Mouse (Mus musculus): ENCODE measurements around the gene Adamts3. TPM values are rescaled to one million over a fixed set of nuclear protein-coding genes. Genes with fewer than 3 reads are reported as not detected.
A peak's percentile ranks its signal among the peaks of the same experiment; 100 is the strongest.

Adamts3 gene
- total and polyA plus RNA-seq, 3 experiments = 11.4 to 15.7 TPM; not detected in 1

- H3K4me3 ChIP-seq (ENCODE audit: control insufficient read depth in 1 of 2, insufficient read depth in 1 of 2, low read depth in 2 of 2, low read length in 2 of 2) = no peak overlapping the region
- H3K9me3 ChIP-seq (replicated peaks; ENCODE audit: insufficient read depth, low read length) = no peaks in the 10 kb centered on the region
- peak; percentile 23 for DNase-seq (ENCODE audit: low read depth, low spot score)
- peaks cover 0 to 3% of the 10 kb centered on the region in 2 experiments; a peak in 1 of 4 replicates for H3K4me1 ChIP-seq (ENCODE audit: control insufficient read depth in 1 of 2, insufficient read depth in 2 of 2, low read length in 2 of 2)
- H3K27me3 ChIP-seq (ENCODE audit: control insufficient read depth in 1 of 2, insufficient read depth in 2 of 2, low read length in 2 of 2) = no peaks in the 10 kb centered on the region
- no peak overlapping the region for H3K9ac ChIP-seq (ENCODE audit: control insufficient read depth, low read depth, low read length, poor library complexity, severe bottlenecking)
- H3K79me2 ChIP-seq (ENCODE audit: control insufficient read depth, insufficient read depth, low read length, poor library complexity) = no peaks in the 10 kb centered on the region
- H3K36me3 ChIP-seq (ENCODE audit: control insufficient read depth in 1 of 2, insufficient read depth in 2 of 2, low read length in 2 of 2) = no peaks in the 10 kb centered on the region; a peak in 1 of 4 replicates
- no peak for TF ChIP-seq SIN3A (IDR thresholded peaks at IDR 0.05; ENCODE audit: low read length)
- peak; percentile 16 to 44 (median 35); a peak in 4 of 6 replicates for TF ChIP-seq CTCF (IDR thresholded peaks at IDR 0.05 in 2 of 3, conservative IDR thresholded peaks at IDR 0.05 in 1 of 3; ENCODE audit: control insufficient read depth in 1 of 3, insufficient read depth in 1 of 3, low read depth in 2 of 3, low read length in 3 of 3, poor library complexity in 1 of 3, severe bottlenecking in 1 of 3)
- TF ChIP-seq HCFC1 (IDR thresholded peaks at IDR 0.05; ENCODE audit: low read depth, low read length) = no peak
- no peak overlapping the region for H3K27ac ChIP-seq (ENCODE audit: control insufficient read depth, low read depth, low read length)
Measured at GRCm38 (mm10) chr5:89674066-89674848, 208.9 kb downstream of the Adamts3 start.

GRCm38 (mm10) chr5:89672950-89673349 lies 210.2 kb downstream of the Adamts3 start:
- Histone ChIP-seq H3K36me3 (ENCODE audit: control insufficient read depth in 1 of 2, insufficient read depth in 2 of 2, low read length in 2 of 2) (no peaks in the 10 kb centered on the region; a peak in 1 of 4 replicates), H3K27ac (ENCODE audit: control insufficient read depth, low read depth, low read length) (no peak overlapping the region), H3K4me3 (ENCODE audit: control insufficient read depth in 1 of 2, insufficient read depth in 1 of 2, low read depth in 2 of 2, low read length in 2 of 2) (no peak overlapping the region), H3K9me3 (replicated peaks; ENCODE audit: insufficient read depth, low read length) (no peaks in the 10 kb centered on the region), H3K4me1 (ENCODE audit: control insufficient read depth in 1 of 2, insufficient read depth in 2 of 2, low read length in 2 of 2) (peaks cover 0 to 3% of the 10 kb centered on the region in 2 experiments; a peak in 1 of 4 replicates), H3K27me3 (ENCODE audit: control insufficient read depth in 1 of 2, insufficient read depth in 2 of 2, low read length in 2 of 2) (no peaks in the 10 kb centered on the region), H3K79me2 (ENCODE audit: control insufficient read depth, insufficient read depth, low read length, poor library complexity) (no peaks in the 10 kb centered on the region), H3K9ac (ENCODE audit: control insufficient read depth, low read depth, low read length, poor library complexity, severe bottlenecking) (no peak overlapping the region)
- TF ChIP-seq GATA1 (IDR thresholded peaks at IDR 0.05; ENCODE audit: low read depth, low read length) (peak; percentile 27; the same call in 1 of the 2 replicates), ZMIZ1 (IDR thresholded peaks at IDR 0.05; ENCODE audit: low read depth, low read length) (no peak), ZNF384 (IDR thresholded peaks at IDR 0.05; ENCODE audit: low read depth, low read length) (peak; percentile 57), NRF1 (IDR thresholded peaks at IDR 0.05; ENCODE audit: insufficient read depth, low read depth, low read length, poor library complexity, severe bottlenecking) (no peak), UBTF (IDR thresholded peaks at IDR 0.05; ENCODE audit: borderline replicate concordance, insufficient read depth, low read depth, low read length) (no peak)
- peak; percentile 9 for DNase-seq (ENCODE audit: low read depth, low spot score)

- H3K4me3 ChIP-seq (ENCODE audit: control insufficient read depth in 1 of 2, insufficient read depth in 1 of 2, low read depth in 2 of 2, low read length in 2 of 2) = no peak overlapping the region
- H3K27me3 ChIP-seq (ENCODE audit: control insufficient read depth in 1 of 2, insufficient read depth in 2 of 2, low read length in 2 of 2) = no peaks in the 10 kb centered on the region; a peak in 1 of 4 replicates
- no peaks in the 10 kb centered on the region for H3K4me1 ChIP-seq (ENCODE audit: control insufficient read depth in 1 of 2, insufficient read depth in 2 of 2, low read length in 2 of 2)
- DNase-seq (ENCODE audit: low read depth, low spot score) = no peak
- H3K27ac ChIP-seq (ENCODE audit: control insufficient read depth, low read depth, low read length) = no peak overlapping the region
- TF ChIP-seq SIN3A (IDR thresholded peaks at IDR 0.05; ENCODE audit: low read length) = no peak
- no peak for TF ChIP-seq MEF2A (IDR thresholded peaks at IDR 0.05; ENCODE audit: extremely low read depth, insufficient replicate concordance, low read depth, low read length, poor library complexity, severe bottlenecking)
- TF ChIP-seq ZNF384 (IDR thresholded peaks at IDR 0.05; ENCODE audit: low read depth, low read length) = no peak
- TF ChIP-seq MYB (IDR thresholded peaks at IDR 0.05; ENCODE audit: low read depth, low read length) = no peak
- no peak for TF ChIP-seq ETS1 (IDR thresholded peaks at IDR 0.05; ENCODE audit: low read depth, low read length)
- TF ChIP-seq GABPA (IDR thresholded peaks at IDR 0.05; ENCODE audit: low read depth, low read length) = no peak
- no peak for TF ChIP-seq USF1 (IDR thresholded peaks at IDR 0.05; ENCODE audit: low read depth, low read length)
- TF ChIP-seq SMC3 (IDR thresholded peaks at IDR 0.05; ENCODE audit: low read depth, low read length) = no peak
- no peak for TF ChIP-seq MAZ (IDR thresholded peaks at IDR 0.05; ENCODE audit: low read depth, low read length)
- H3K9ac ChIP-seq (ENCODE audit: control insufficient read depth, low read depth, low read length, poor library complexity, severe bottlenecking) = no peak overlapping the region
- no peaks in the 10 kb centered on the region for H3K79me2 ChIP-seq (ENCODE audit: control insufficient read depth, insufficient read depth, low read length, poor library complexity)
- no peaks in the 10 kb centered on the region for H3K9me3 ChIP-seq (replicated peaks; ENCODE audit: insufficient read depth, low read length)
- no peaks in the 10 kb centered on the region for H3K36me3 ChIP-seq (ENCODE audit: control insufficient read depth in 1 of 2, insufficient read depth in 2 of 2, low read length in 2 of 2)
Measured at GRCm38 (mm10) chr5:89654327-89654726, 228.8 kb downstream of the Adamts3 start.

Data from MEL (cell line).